Mouse (Mus musculus): ENCODE data around the gene Zfand4. TPM values are rescaled to one million over a fixed set of nuclear protein-coding genes. Genes with fewer than 3 reads are reported as not detected.
"Not testable (repeated sequence)": the region's sequence is repeated elsewhere in the genome, so short reads cannot be mapped to it uniquely, and the experiment has no call there.

Gene Zfand4
- polyA plus RNA-seq, 1 experiment = 0.15 TPM

- peak; percentile 73 for DNase-seq (ENCODE audit: low read depth, low spot score)
- 34% methylated on average over 5 of the region's 5 CpGs for WGBS
Observed at GRCm38 (mm10) chr6:116286870-116287575, 23.0 kb downstream of the Zfand4 start.

- DNase-seq (ENCODE audit: low read depth, low spot score) = no peak
- WGBS = 64% methylated on average over 2 of the region's 2 CpGs
Observed at GRCm38 (mm10) chr6:116311411-116311810, 47.4 kb downstream of the Zfand4 start.

DNA sequence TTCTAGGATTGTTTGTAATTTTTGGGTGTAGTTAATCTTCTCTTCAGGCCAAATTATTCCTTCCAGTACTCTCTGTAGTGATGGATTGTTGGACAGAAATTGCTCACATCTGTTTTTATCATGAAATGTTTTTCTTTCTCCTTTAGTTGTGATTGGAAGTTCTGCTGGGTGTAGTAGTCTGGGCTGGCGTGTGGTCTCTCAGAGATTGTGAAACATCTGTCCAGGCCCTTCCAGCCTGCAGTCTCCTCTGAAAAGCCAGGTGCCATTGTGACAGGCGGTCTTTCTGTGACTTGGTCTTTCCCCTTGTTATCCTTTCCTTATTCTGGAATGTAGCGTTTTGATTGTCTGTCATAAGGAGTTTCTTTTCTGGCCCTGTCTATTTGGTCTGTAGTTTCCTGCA is 55.2 kb downstream of the Zfand4 start:
- no peak for DNase-seq (ENCODE audit: low read depth, low spot score)
- 82% methylated on average over 3 of the region's 3 CpGs for WGBS

- DNase-seq (ENCODE audit: low read depth, low spot score) = no peak
- WGBS = 40% methylated on average over 3 of the region's 3 CpGs
Observed at GRCm38 (mm10) chr6:116326641-116327040, 62.6 kb downstream of the Zfand4 start.

- no peak for DNase-seq (ENCODE audit: low read depth, low spot score)
- WGBS = 71% methylated on average over 2 of the region's 2 CpGs
Observed at GRCm38 (mm10) chr6:116331396-116331795, 67.4 kb downstream of the Zfand4 start.

- under 1% methylated on average over 7 of the region's 7 CpGs for WGBS
- DNase-seq (ENCODE audit: low read depth, low spot score) = no peak
Observed at GRCm38 (mm10) chr6:116337466-116337834, 73.4 kb downstream of the Zfand4 start.

- DNase-seq (ENCODE audit: low read depth, low spot score) = peak; percentile 66
- WGBS = under 1% methylated on average over 75 of the region's 75 CpGs
Observed at GRCm38 (mm10) chr6:116337835-116338501, 73.9 kb downstream of the Zfand4 start, which contains the start of gene March8. March8 (plus strand) TSS chr6:116338024.

GRCm38 (mm10) chr6:116338520-116338919 is 74.5 kb downstream of the Zfand4 start:
- WGBS = 5% methylated on average over 8 of the region's 8 CpGs
- no peak for DNase-seq (ENCODE audit: low read depth, low spot score)

DNA sequence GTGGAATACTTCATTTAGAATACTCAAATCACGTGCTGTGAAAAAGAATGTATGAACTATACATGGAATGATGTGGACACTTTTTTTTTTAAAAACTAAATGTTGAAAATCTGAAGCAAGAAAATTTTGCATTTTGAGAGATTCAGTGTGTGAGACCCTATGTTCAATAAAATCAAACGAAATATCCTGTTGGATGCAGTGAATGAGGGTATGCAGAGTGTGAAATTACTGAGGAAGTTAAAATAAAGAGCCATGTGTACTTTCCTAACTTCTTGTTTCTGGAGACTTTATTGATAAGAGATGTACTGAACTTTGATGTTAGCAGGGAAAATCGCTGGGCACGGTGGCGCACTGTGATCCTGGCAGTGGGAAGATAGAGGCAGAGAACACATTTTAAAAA is 75.1 kb downstream of the Zfand4 start:
- no peak for DNase-seq (ENCODE audit: low read depth, low spot score)
- 79% methylated on average over 5 of the region's 5 CpGs for WGBS

DNA sequence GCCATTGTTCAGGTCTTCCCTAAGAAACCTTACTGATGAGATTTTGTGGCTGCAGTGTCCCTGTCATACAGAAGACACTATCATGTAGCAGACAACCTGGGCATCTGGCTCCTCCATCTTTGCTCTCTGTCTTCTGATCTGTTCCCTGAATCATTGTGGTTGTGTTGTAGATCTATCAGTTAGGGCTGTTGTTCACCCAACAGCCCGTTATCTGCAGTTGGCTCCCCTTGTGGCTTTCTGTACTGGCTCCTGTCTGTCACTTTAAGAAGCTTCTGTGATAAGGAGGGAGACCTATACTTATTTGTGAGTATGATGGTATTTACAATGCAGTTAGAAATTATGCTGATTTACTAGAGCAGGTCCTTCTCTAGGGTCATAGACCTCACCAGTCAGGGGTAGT is 76.5 kb downstream of the Zfand4 start:
- WGBS = 88% methylated on average over 1 of the region's 1 CpGs
- no peak for DNase-seq (ENCODE audit: low read depth, low spot score)

GRCm38 (mm10) chr6:116347953-116348352 is 83.9 kb downstream of the Zfand4 start:
- 63% methylated on average over 2 of the region's 2 CpGs for WGBS

DNA sequence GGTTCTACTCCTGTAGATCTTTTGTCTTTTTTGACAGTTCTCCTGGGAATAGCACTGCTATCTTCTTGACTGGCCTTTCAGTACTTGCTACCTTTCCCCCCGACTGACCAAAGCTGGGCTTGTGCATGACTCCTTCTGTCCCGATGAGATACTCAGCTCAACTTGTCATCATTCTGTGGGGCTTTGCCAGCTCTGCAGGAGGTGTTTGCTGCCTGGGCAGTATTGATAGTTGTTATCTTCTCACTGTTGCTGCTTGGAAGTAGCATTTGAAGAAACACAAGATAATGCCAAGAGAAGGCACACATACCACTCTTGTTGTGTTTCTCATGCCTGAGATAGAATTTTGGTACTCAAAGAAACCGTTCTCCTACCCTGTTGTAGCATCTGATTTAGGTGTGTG is 86.0 kb downstream of the Zfand4 start:
- DNase-seq (ENCODE audit: low read depth, low spot score) = no peak
- 85% methylated on average over 3 of the region's 3 CpGs for WGBS

More at GRCm38 (mm10) chr6:116347953-116348352, 83.9 kb downstream of the Zfand4 start:
- no peak for DNase-seq (ENCODE audit: low read depth, low spot score)

DNA sequence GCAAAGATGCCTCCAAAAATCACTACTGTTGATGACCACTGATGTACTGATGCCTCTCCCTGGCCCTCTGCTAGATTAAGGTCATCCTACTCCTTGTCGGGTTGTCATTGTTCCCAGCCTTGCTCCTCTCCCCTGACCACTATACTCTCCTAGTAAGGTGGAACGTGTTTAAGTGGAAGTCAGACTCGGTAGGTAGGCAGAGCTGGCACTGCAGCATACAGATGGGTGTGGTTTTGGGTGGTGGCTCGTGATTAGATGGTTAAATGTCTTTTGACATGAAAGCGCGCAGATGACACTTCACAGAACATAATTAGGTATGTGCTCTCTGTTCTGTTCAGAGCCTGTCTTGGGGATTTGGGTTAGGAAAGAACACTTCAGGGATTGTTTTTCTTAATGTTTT is 86.6 kb downstream of the Zfand4 start:
- WGBS = 51% methylated on average over 6 of the region's 6 CpGs
- DNase-seq (ENCODE audit: low read depth, low spot score) = no peak

DNA sequence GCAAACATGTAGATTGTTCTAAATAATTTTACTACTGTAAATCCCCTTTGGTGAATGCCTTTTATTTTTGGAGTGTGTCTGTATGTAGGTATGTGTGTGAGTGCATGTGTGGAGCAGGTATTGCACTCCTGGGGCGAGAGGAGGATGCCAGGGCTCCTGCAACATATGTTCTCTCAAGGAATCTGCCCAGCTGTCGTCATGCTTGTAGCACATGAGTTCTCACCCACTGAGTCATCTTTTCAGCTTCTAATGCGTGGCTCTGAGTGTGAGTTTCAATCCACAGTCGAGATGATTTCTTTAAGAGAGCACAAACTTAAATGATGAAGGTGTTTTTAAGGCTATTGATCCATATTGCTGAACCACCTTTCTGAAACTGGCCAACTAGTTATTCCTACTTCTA is 87.5 kb downstream of the Zfand4 start:
- DNase-seq (ENCODE audit: low read depth, low spot score) = no peak
- WGBS = 83% methylated on average over 4 of the region's 4 CpGs

DNA sequence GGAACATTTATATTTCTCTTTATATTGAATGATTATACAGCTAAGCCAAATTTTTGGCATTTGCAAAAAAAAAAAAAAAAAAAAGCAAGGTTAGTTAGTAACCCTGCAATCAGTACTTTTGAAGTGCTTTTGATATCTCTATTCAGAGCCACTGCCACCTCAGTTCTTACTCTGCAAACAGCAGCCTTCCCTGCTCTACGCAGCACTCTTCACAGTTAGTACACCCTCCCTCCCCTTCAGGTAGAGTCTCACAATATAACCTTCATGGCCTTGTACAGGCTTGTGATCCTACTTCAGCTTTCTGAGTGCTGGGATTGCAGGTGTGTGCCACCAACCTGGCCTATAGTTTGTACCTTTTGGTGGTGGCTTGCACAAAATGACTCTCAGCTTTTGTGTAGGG is 89.4 kb downstream of the Zfand4 start:
- no peak for DNase-seq (ENCODE audit: low read depth, low spot score)
- 98% methylated on average over 1 of the region's 1 CpGs for WGBS

GRCm38 (mm10) chr6:116356311-116356947 is 92.4 kb downstream of the Zfand4 start:
- DNase-seq (ENCODE audit: low read depth, low spot score) = not testable (repeated sequence)
- 74% methylated on average over 8 of the region's 8 CpGs for WGBS

DNA sequence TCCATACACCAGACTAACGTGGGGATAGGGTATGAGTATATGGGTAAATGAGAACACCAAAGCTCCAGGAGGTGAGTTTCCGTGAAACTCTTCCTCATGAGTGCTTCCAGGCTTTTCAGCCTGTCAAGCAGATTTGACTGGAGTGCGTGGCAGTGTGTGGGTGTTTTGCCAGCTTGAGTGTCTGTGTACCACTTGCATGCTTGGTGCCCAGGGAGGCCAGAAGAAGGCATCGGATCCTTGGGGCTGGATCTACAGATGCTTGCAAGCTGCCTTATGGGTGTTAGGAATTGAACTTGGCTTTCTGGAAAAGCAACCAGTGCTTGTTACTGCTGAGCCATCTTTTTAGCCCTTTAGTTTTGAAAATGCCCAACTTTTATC is 92.9 kb downstream of the Zfand4 start:
- WGBS = 91% methylated on average over 4 of the region's 4 CpGs
- DNase-seq (ENCODE audit: low read depth, low spot score) = no peak

DNA sequence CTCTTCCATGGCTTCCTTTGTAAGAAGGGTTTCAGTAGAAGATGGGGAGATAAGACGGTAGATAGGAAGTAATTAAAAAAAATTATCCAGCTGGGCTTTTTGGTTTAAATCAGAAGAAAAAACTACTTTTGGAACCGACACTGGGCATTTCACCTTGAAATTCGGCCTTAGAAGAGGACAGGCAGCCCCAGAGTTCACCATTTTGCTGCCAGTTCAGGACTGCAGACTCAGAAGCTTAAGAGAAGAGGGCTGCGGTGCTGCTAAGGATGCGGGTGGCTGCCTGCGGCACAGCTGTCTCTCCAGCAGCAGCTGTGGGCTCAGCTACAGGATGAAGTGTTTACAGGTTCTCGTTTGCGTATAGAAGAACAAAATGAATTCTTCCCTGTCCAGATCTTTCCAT is 94.0 kb downstream of the Zfand4 start:
- DNase-seq (ENCODE audit: low read depth, low spot score) = no peak
- WGBS = 73% methylated on average over 8 of the region's 8 CpGs

GRCm38 (mm10) chr6:116359256-116359655 is 95.2 kb downstream of the Zfand4 start:
- 73% methylated on average over 3 of the region's 3 CpGs for WGBS
- DNase-seq (ENCODE audit: low read depth, low spot score) = no peak

GRCm38 (mm10) chr6:116361463-116361862 is 97.4 kb downstream of the Zfand4 start:
- no peak for DNase-seq (ENCODE audit: low read depth, low spot score)
- 50% methylated on average over 3 of the region's 3 CpGs for WGBS

GRCm38 (mm10) chr6:116361993-116362392 is 98.0 kb downstream of the Zfand4 start:
- 94% methylated on average over 4 of the region's 4 CpGs for WGBS
- DNase-seq (ENCODE audit: low read depth, low spot score) = no peak

Measured in large intestine, adult 2 months (tissue).